Mouse (Mus musculus) spleen, postnatal 36 days (tissue): Measurements from ENCODE around the gene Gstp1.

Source experiments
- DNase-seq, 2 experiments: peaks; one replicate each; pipeline ENCODE4 v3.0.0; 2022; ENCODE audit warnings: low spot score in 2 of 2, mixed read lengths in 1 of 2

Gene Gstp1

DNA sequence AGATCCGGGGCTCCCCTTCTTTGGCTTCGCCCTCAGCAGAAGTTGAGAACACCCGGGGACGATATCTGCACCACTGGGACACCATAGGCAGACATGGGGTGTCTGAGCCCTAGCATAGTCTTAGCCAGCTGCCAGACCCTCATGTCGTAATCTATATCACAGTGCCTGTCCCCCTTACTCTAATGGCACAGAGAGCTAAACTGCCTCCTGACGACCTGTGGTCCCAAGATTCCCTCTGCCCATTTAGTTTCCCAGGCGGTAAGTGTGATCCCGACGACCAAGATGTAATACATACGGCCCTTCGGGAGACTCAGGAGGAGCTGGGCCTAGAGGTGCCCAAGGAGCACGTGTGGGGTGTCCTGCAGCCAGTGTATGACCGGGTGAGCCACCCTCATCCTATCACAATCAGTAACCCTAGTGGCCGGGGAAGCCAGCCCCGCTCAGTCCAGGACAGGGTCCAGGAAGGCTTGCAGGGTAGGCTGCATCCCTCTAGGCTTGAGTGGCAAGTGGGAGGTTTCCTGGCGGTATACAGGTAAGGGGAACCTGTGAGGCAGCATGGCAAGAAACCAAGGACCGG lies 36.7 kb downstream of the Gstp1 start:
- DNase-seq, result no peak

- DNase-seq, result peak; percentile 95 to 96
These were observed 37.5 kb downstream of the Gstp1 start, which contains the start of the genes Nudt8 and Gm49405 for GRCm38 (mm10) chr19:4000119-4000900. Gene Nudt8 (plus strand): TSS chr19:4000580. Gene Gm49405 (plus strand): TSS chr19:4000626.

- DNase-seq, result no peak
These were observed 38.6 kb downstream of the Gstp1 start for GRCm38 (mm10) chr19:3999121-3999730.

GRCm38 (mm10) chr19:3998335-3998734 lies 39.5 kb downstream of the Gstp1 start:
- DNase-seq, result no peak

GRCm38 (mm10) chr19:3997231-3997630 lies 40.6 kb downstream of the Gstp1 start:
- no peak for DNase-seq

DNA sequence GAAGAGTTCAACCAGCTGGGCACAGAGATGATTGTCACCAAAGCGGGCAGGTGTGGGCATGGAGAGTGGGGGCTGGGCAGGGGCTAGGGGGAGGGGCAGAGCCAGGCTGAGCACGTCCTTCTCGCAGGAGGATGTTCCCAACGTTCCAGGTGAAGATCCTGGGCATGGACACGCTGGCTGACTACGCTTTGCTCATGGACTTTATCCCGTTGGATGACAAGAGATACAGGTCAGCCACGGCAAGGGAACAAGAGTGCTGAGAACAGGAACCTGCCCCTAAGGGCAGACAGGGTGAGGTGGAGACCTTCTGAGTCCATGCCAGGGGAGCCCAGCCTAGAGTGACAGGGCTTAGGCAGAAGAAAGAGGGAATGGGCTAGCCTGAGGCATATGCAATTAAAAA lies 41.0 kb downstream of the Gstp1 start:
- DNase-seq, result no peak

- no peak for DNase-seq
These were observed 41.7 kb downstream of the Gstp1 start for GRCm38 (mm10) chr19:3996106-3996505.

DNA sequence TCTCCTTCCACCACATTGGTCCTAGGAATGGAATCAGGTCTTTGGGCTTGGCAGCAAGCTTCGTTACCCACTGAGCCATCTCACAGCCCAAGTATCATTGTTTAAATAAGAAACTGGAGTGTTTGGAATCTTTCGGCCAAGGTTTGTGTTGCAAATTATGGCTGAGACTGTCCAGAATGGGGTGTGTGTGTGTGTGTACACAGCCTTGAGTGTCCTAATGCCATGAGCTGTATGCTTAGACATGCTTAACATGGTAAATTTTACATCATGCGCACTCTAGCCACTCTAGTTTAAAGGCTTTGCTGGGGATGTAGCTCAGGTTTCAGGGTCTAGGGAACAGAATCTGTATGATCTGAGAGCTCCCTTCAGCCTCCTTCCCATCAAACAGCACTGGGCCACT lies 42.3 kb downstream of the Gstp1 start:
- no peak for DNase-seq

- DNase-seq, result no peak
These were observed 42.9 kb downstream of the Gstp1 start for GRCm38 (mm10) chr19:3994932-3995331.

- DNase-seq, result no peak
These were observed 45.4 kb downstream of the Gstp1 start, which contains the start of gene Tbx10 for GRCm38 (mm10) chr19:3992416-3992815. Gene Tbx10 (plus strand): TSS chr19:3992752.

DNA sequence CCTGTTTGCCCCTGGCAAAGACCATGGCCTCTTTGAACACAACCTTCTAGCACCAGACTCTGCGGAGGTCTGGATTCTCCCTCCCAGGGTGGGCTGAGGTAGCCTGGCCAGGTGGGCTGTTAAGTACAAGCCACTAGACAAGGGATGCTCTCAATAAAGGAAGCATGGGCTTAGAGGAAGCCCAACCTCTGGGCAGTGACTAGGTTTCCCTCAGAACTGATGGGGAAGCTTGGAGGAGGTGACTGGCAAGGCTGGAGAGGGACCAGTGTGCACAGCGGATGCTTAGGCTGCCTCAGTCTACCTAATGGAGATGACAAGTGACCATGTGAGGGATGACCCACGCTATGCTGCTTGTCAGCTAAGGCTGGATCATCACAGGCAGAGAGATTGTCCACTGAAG lies 45.8 kb downstream of the Gstp1 start:
- no peak for DNase-seq

DNA sequence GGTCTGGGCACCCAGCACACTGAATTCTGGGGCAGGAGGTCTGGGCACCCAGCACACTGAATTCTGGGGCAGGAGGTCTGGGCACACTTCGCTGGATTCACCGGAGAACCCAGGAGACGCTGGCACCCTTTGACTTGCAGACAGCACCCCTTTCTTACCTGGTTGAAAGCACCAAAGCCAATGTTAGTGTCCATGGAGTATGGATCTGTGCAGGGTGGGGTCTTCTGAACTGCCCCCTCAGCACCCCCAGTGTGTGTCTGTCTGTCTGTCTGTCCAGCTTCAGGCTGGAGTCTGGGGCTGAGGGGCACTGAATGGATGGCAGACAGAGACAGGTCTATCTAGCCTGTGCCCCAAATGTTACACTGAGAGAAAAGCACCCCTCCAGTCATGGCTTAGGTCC lies 46.2 kb downstream of the Gstp1 start:
- DNase-seq, result no peak

DNA sequence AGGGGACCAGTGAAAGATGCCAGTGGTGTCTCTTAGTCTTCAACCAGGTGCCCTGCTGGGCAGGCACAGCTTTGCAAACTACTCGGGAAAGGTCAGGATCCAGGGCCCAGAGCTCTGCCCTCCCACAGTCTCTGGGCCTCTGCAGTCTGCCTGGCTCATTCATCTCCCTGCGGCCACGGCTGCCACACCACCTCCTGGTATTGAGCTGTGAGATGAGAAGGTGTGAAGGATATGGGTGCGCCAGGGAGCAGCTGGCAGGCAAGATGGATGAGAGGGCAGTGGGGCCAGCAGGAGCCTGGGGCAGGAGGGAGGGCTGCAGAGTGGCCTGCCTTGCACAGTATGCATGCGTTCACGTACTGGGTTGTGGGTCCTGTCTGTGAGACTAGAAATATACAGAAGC lies 47.0 kb downstream of the Gstp1 start:
- no peak for DNase-seq

DNA sequence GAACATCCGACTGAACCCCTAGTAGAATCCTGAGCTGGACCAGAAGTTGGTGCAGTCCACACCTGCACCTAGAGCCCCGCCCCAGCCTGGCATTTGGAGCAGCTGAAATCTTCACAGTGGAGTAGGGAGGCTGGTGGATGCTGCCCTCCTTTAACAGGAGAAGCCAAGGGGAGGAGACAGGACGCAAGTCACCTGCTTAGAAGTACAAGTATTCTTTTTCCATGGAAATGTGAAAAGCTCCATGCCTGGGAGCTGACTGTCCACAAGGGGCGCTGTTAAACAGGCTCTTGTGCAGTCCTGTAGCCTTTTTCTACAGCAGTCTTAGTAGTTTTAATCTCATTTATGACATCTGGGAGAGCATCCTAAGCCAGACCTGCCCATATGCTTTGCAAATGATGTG lies 49.0 kb downstream of the Gstp1 start:
- no peak for DNase-seq

DNA sequence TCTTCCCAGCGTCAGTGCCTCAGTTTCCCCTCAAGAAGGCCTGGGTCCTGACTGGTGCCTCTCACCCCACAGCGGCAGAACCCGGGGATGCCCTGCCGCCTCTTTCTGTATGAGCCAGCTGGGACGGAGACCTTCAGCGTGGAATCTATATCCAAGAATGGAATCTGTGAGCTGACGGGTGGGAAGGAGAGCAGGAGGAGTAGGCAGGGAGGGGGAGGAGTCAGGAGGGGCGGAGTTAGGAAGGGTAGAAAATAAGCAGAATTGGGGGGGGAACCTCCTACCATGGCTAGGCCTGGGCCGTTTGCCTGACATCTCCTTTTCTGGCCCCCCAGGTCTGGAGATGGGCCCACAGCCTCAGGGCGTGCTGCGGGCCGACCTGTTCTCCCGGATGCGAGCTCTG lies 49.7 kb downstream of the Gstp1 start:
- no peak for DNase-seq

- DNase-seq, result peak; percentile 22 to 35
These were observed 51.5 kb downstream of the Gstp1 start, which contains the start of gene Acy3 for GRCm38 (mm10) chr19:3986334-3986733. Gene Acy3 (plus strand): TSS chr19:3986570.
